ENCODE assay signal across 8 mouse cellular contexts in genomic region chr7:82715912-82716601, GRCm38 (mm10).
A peak's percentile ranks its signal among the peaks of the same experiment; 100 is the strongest.
DNase-seq lines count a peak whose midpoint lies in the region; ATAC-seq and TF ChIP-seq lines count a peak whose summit lies in the region.

No protein-coding gene starts in this region.

- peak; percentile 26 to 47; a peak in 2 of 4 replicates for ATAC-seq in hematopoietic stem cell, adult 5-6 weeks (replicated peaks in 1 of 2; ENCODE audit: insufficient read depth in 1 of 2, low FRiP score in 2 of 2, low TSS enrichment in 1 of 2, low read depth in 1 of 2, poor library complexity in 2 of 2, severe bottlenecking in 2 of 2)
- no peak for ATAC-seq in midbrain, embryonic 11.5 days (ENCODE audit: low FRiP score)

- peaks cover 2% of the 10 kb centered on the region; the same call in 1 of the 2 replicates for H3K4me1 ChIP-seq in midbrain, embryonic 11.5 days (ENCODE audit: control insufficient read depth, insufficient read depth, low read length)

- H3K4me2 ChIP-seq in midbrain, embryonic 11.5 days: no peak overlapping the region

- H3K27me3 ChIP-seq in midbrain, embryonic 11.5 days (ENCODE audit: control insufficient read depth, insufficient read depth, low read length): no peaks in the 10 kb centered on the region

- 52% methylated on average over 8 of the region's 8 CpGs for WGBS in midbrain, embryonic 11.5 days

- no peaks in the 10 kb centered on the region for H3K36me3 ChIP-seq in midbrain, embryonic 11.5 days (ENCODE audit: control insufficient read depth, insufficient read depth, low read length)

- H3K9ac ChIP-seq in midbrain, embryonic 11.5 days (ENCODE audit: low read length): no peak overlapping the region; the same call in 1 of the 2 replicates

- TF ChIP-seq POLR2A in brain, embryonic 14.5 days (IDR thresholded peaks at IDR 0.05; ENCODE audit: borderline replicate concordance, extremely low read depth, insufficient read depth, insufficient read length, poor library complexity, severe bottlenecking): no peak

- peak; percentile 55 for DNase-seq in brain, embryonic 14.5 days (ENCODE audit: low read depth)
- peak; percentile 42 for DNase-seq in embryo, embryonic 11.5 days (ENCODE audit: low read depth, low spot score)
- DNase-seq in midbrain, embryonic 11.5 days (ENCODE audit: low spot score, missing footprints): peak; percentile 92
- DNase-seq in gastrocnemius, postnatal 14 days: no peak
- DNase-seq in right cerebral cortex, postnatal 36 days (ENCODE audit: low spot score in 2 of 2): no peak
- no peak for DNase-seq in spleen, postnatal 14 days (ENCODE audit: low spot score in 2 of 2)
- DNase-seq in thymus, postnatal 0 days (ENCODE audit: low spot score): no peak

- TF ChIP-seq CTCF in brain, embryonic 14.5 days (IDR thresholded peaks at IDR 0.05; ENCODE audit: borderline replicate concordance, extremely low read depth, insufficient read depth, insufficient read length): no peak

- no peak overlapping the region; the same call in 1 of the 2 replicates for H3K27ac ChIP-seq in midbrain, embryonic 11.5 days (ENCODE audit: low read depth, low read length)

- H3K4me3 ChIP-seq in midbrain, embryonic 11.5 days (ENCODE audit: low read depth, low read length): no peak overlapping the region

- intact Hi-C loops in gastrocnemius, postnatal 14 days (cut with DNase I; ENCODE audit: low total_unique reads): loop anchor here (5.0 kb wide), 1 partner anchor 146 kb away; no protein-coding TSS in a partner anchor

- H3K9me3 ChIP-seq in midbrain, embryonic 11.5 days (ENCODE audit: control insufficient read depth, low read length): no peaks in the 10 kb centered on the region

Comparison
In these comparisons a context has a peak if more than half of its experiments do, and no peak if none do; other contexts are left out.
1. DNase-seq: peak in brain, embryonic 14.5 days (single experiment), embryo, embryonic 11.5 days (single experiment) and midbrain, embryonic 11.5 days (single experiment); none in gastrocnemius, postnatal 14 days (single experiment), right cerebral cortex, postnatal 36 days (0 of 2), spleen, postnatal 14 days (0 of 2) and thymus, postnatal 0 days (single experiment).